Mouse (Mus musculus): ENCODE results near the gene Crhr2. TPM values are rescaled to one million over a fixed set of nuclear protein-coding genes. Genes with fewer than 3 reads are reported as not detected.

Crhr2 gene
- polyA plus RNA-seq, 1 experiment: not detected

GRCm38 (mm10) chr6:55169818-55170217, 37.0 kb upstream of the Crhr2 start:
- 62% methylated on average over 5 of the region's 5 CpGs for WGBS
- no peak for TF ChIP-seq POLR2A (IDR thresholded peaks at IDR 0.05; ENCODE audit: insufficient read depth, low read depth, low read length)
- TF ChIP-seq CTCF (IDR thresholded peaks at IDR 0.05; ENCODE audit: insufficient read depth, low read depth, low read length): no peak
- no peak overlapping the region for H3K4me3 ChIP-seq (ENCODE audit: insufficient read depth, low read depth, low read length)
- 0 out of 2 replicates have a peak, but pooled peaks cover 2% of the 10 kb centered on the region for H3K4me1 ChIP-seq (ENCODE audit: control insufficient read depth, insufficient read depth, low read length)
- H3K27ac ChIP-seq (ENCODE audit: insufficient read depth, low read depth, low read length): no peak overlapping the region

GRCm38 (mm10) chr6:55166777-55167463, 34.1 kb upstream of the Crhr2 start:
- no peak overlapping the region for H3K27ac ChIP-seq (ENCODE audit: insufficient read depth, low read depth, low read length)
- WGBS: 52% methylated on average over 7 of the region's 7 CpGs
- no peak overlapping the region for H3K4me3 ChIP-seq (ENCODE audit: insufficient read depth, low read depth, low read length)
- peaks cover 6% of the 10 kb centered on the region for H3K4me1 ChIP-seq (ENCODE audit: control insufficient read depth, insufficient read depth, low read length)
- TF ChIP-seq CTCF (IDR thresholded peaks at IDR 0.05; ENCODE audit: insufficient read depth, low read depth, low read length): no peak

- TF ChIP-seq POLR2A (IDR thresholded peaks at IDR 0.05; ENCODE audit: insufficient read depth, low read depth, low read length) (no peak), CTCF (IDR thresholded peaks at IDR 0.05; ENCODE audit: insufficient read depth, low read depth, low read length) (no peak)
- WGBS: 53% methylated on average over 8 of the region's 8 CpGs
- H3K4me3 ChIP-seq (ENCODE audit: insufficient read depth, low read depth, low read length): no peak overlapping the region
- H3K4me1 ChIP-seq (ENCODE audit: control insufficient read depth, insufficient read depth, low read length): peaks cover 13% of the 10 kb centered on the region
- H3K27ac ChIP-seq (ENCODE audit: insufficient read depth, low read depth, low read length): no peak overlapping the region
Observed at GRCm38 (mm10) chr6:55163046-55163584, 30.3 kb upstream of the Crhr2 start.

GRCm38 (mm10) chr6:55161311-55161761, 28.5 kb upstream of the Crhr2 start:
- no peak for TF ChIP-seq CTCF (IDR thresholded peaks at IDR 0.05; ENCODE audit: insufficient read depth, low read depth, low read length)
- no peak for TF ChIP-seq POLR2A (IDR thresholded peaks at IDR 0.05; ENCODE audit: insufficient read depth, low read depth, low read length)
- Histone ChIP-seq H3K4me1 (ENCODE audit: control insufficient read depth, insufficient read depth, low read length) (peaks cover 11% of the 10 kb centered on the region), H3K4me3 (ENCODE audit: insufficient read depth, low read depth, low read length) (no peak overlapping the region), H3K27ac (ENCODE audit: insufficient read depth, low read depth, low read length) (peak overlapping the region; percentile 70)
- WGBS: 31% methylated on average over 5 of the region's 5 CpGs

- Histone ChIP-seq H3K27ac (ENCODE audit: insufficient read depth, low read depth, low read length) (no peak overlapping the region), H3K4me3 (ENCODE audit: insufficient read depth, low read depth, low read length) (no peak overlapping the region), H3K4me1 (ENCODE audit: control insufficient read depth, insufficient read depth, low read length) (peaks cover 11% of the 10 kb centered on the region)
- 96% methylated on average over 1 of the region's 1 CpGs for WGBS
- TF ChIP-seq CTCF (IDR thresholded peaks at IDR 0.05; ENCODE audit: insufficient read depth, low read depth, low read length) (no peak), POLR2A (IDR thresholded peaks at IDR 0.05; ENCODE audit: insufficient read depth, low read depth, low read length) (no peak)
Observed at GRCm38 (mm10) chr6:55159256-55159655, 26.4 kb upstream of the Crhr2 start.

GRCm38 (mm10) chr6:55152226-55152625, 19.4 kb upstream of the Crhr2 start:
- Histone ChIP-seq H3K4me3 (ENCODE audit: insufficient read depth, low read depth, low read length) (no peak overlapping the region), H3K4me1 (ENCODE audit: control insufficient read depth, insufficient read depth, low read length) (no peaks in the 10 kb centered on the region), H3K27ac (ENCODE audit: insufficient read depth, low read depth, low read length) (no peak overlapping the region)
- 65% methylated on average over 3 of the region's 3 CpGs for WGBS
- TF ChIP-seq CTCF (IDR thresholded peaks at IDR 0.05; ENCODE audit: insufficient read depth, low read depth, low read length) (no peak), POLR2A (IDR thresholded peaks at IDR 0.05; ENCODE audit: insufficient read depth, low read depth, low read length) (no peak)

GRCm38 (mm10) chr6:55146138-55146537, 13.3 kb upstream of the Crhr2 start:
- 0 out of 2 replicates have a peak, but pooled peaks cover 2% of the 10 kb centered on the region for H3K4me1 ChIP-seq (ENCODE audit: control insufficient read depth, insufficient read depth, low read length)
- 38% methylated on average over 4 of the region's 4 CpGs for WGBS
- no peak overlapping the region for H3K27ac ChIP-seq (ENCODE audit: insufficient read depth, low read depth, low read length)
- TF ChIP-seq POLR2A (IDR thresholded peaks at IDR 0.05; ENCODE audit: insufficient read depth, low read depth, low read length) (no peak), CTCF (IDR thresholded peaks at IDR 0.05; ENCODE audit: insufficient read depth, low read depth, low read length) (no peak)
- H3K4me3 ChIP-seq (ENCODE audit: insufficient read depth, low read depth, low read length): no peak overlapping the region

GRCm38 (mm10) chr6:55145285-55145684, 12.5 kb upstream of the Crhr2 start:
- Histone ChIP-seq H3K27ac (ENCODE audit: insufficient read depth, low read depth, low read length) (no peak overlapping the region), H3K4me1 (ENCODE audit: control insufficient read depth, insufficient read depth, low read length) (0 out of 2 replicates have a peak, but pooled peaks cover 2% of the 10 kb centered on the region), H3K4me3 (ENCODE audit: insufficient read depth, low read depth, low read length) (no peak overlapping the region)
- no peak for TF ChIP-seq CTCF (IDR thresholded peaks at IDR 0.05; ENCODE audit: insufficient read depth, low read depth, low read length)
- no peak for TF ChIP-seq POLR2A (IDR thresholded peaks at IDR 0.05; ENCODE audit: insufficient read depth, low read depth, low read length)
- 87% methylated on average over 5 of the region's 5 CpGs for WGBS

GRCm38 (mm10) chr6:55138343-55138742, 5.5 kb upstream of the Crhr2 start:
- no peaks in the 10 kb centered on the region for H3K4me1 ChIP-seq (ENCODE audit: control insufficient read depth, insufficient read depth, low read length)
- no peak overlapping the region for H3K4me3 ChIP-seq (ENCODE audit: insufficient read depth, low read depth, low read length)
- TF ChIP-seq CTCF (IDR thresholded peaks at IDR 0.05; ENCODE audit: insufficient read depth, low read depth, low read length): no peak
- H3K27ac ChIP-seq (ENCODE audit: insufficient read depth, low read depth, low read length): no peak overlapping the region

Measured in olfactory bulb, adult 2 months (tissue).